Mouse (Mus musculus): ENCODE data around the gene Pnpla3. TPM values are rescaled to one million over a fixed set of nuclear protein-coding genes. Genes with fewer than 3 reads are reported as not detected.

Gene Pnpla3
- under 1 TPM in 1 of 2 experiments, not detected in 1; 0.17 TPM for polyA plus RNA-seq (2017; shearing (Covaris generic))

GRCm38 (mm10) chr15:84167600-84167999 lies at the start of gene Pnpla3:
Gene Pnpla3 (plus strand): TSS chr15:84167837.

GRCm38 (mm10) chr15:84123075-84123474 lies 44.6 kb upstream of the Pnpla3 start, which contains the start of gene Pnpla5:
Gene Pnpla5 (minus strand): TSS chr15:84123175.

DNA sequence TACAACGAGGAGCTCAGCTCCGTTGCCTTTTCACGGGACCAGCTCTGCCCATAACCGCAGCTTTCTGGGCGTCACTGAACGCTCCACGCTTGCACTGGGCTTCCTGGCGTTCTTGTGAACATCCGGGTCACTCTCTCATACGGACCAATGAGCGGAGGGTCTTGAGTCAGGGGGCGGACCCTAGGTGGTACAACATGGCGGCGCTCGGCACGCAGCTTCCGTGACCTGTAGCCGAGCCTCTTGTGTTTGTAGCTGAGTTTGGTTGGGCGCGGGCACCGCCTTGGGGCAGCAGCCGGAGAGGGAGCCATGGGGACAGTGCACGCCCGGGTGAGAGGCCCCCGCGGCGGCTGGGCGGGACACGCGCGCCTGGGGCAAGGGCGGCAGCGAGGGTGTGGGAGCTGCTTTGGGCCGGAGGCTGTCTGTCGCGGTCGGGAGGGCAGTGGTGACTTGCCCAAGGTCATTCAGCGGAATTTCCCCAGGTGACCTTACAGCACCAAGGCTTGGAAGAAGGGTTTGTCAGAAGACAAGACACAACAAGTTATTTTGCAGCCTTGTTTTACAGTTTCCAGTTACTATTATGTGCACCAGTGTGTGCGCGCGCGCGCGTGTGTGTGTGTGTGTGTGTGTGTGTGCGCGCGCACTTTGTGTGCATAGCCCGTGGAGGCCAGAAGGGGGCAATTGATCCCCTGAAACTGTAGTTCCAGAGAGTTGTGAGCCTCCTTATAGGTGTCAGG lies 24.6 kb downstream of the Pnpla3 start, which contains the start of gene Samm50:
Gene Samm50 (plus strand): TSS at position 184 of the 734 bp plus-strand sequence.

GRCm38 (mm10) chr15:84231721-84232561 lies 64.3 kb downstream of the Pnpla3 start, which contains the start of gene Parvb:
Gene Parvb (plus strand): TSS chr15:84232043.

Other genes with a start within 250 kb of the Pnpla3 start
- not detected for gene Efcab6, start 102.5 kb upstream of the Pnpla3 start, polyA plus RNA-seq (2017; shearing (Covaris generic))
- gene Sult4a1, start 62.1 kb upstream of the Pnpla3 start, polyA plus RNA-seq (2017; shearing (Covaris generic)) = under 1 TPM in 1 of 2 experiments, not detected in 1; 0.39 TPM
- not detected for gene Pnpla5, start 44.7 kb upstream of the Pnpla3 start, polyA plus RNA-seq (2017; shearing (Covaris generic))
- 100 to 1,000 TPM; 105 to 119 TPM for gene Samm50, start 24.4 kb downstream of the Pnpla3 start, polyA plus RNA-seq (2017; shearing (Covaris generic))
- gene Parvb, start 64.2 kb downstream of the Pnpla3 start, polyA plus RNA-seq (2017; shearing (Covaris generic)) = 1 to 10 TPM in 1 of 2 experiments, under 1 TPM in 1; 0.29 to 1.4 TPM
- gene Parvg, start 156.2 kb downstream of the Pnpla3 start, polyA plus RNA-seq (2017; shearing (Covaris generic)) = 100 to 1,000 TPM; 106 to 113 TPM